Mouse (Mus musculus) hindbrain, postnatal 0 days (tissue): ENCODE measurements at regions not wholly inside any gene's neighbourhood (a gene's known extent, or its start where the extent isn't known, plus 50 kb on each side); places are given as distances from the start of the nearest gene placed in this dataset.

Experiments
- ATAC-seq: fragments of 200-750 bp; cut with Nextera tagmentation; 2 replicates; pipeline ENCODE4 v1.8.0; 2017; ENCODE audit warnings: mild to moderate bottlenecking, moderate TSS enrichment, moderate library complexity
- DNase-seq: peaks from one replicate; pipeline ENCODE4 v3.0.0-alpha.2; 2015; ENCODE audit warnings: low spot score
- H3K27ac ChIP-seq: fragments of 300-500 bp; sonication (generic); 2 replicates; pipeline ENCODE4 v1.5.1; 2014; ENCODE audit warnings: mild to moderate bottlenecking
- H3K27me3 ChIP-seq: fragments of 300-500 bp; sonication (generic); 2 replicates; pipeline ENCODE4 v1.6.1; 2014; ENCODE audit warnings: low read length, mixed read lengths; ENCODE audit not compliant: insufficient read depth
- H3K36me3 ChIP-seq: fragments of 300-500 bp; sonication (generic); 2 replicates; pipeline ENCODE4 v1.6.1; 2014; ENCODE audit warnings: low read length, mixed read lengths; ENCODE audit not compliant: insufficient read depth
- H3K4me1 ChIP-seq: fragments of 300-500 bp; sonication (generic); 2 replicates; pipeline ENCODE4 v1.6.1; 2014; ENCODE audit warnings: antibody characterized with exemption, low read length, mixed read lengths; ENCODE audit not compliant: insufficient read depth
- H3K4me2 ChIP-seq: fragments of 300-500 bp; sonication (generic); 2 replicates; pipeline ENCODE4 v1.6.1; 2014; ENCODE audit warnings: low read depth, mild to moderate bottlenecking, low read length, moderate library complexity, mixed read lengths
- H3K4me3 ChIP-seq: fragments of 300-500 bp; sonication (generic); 2 replicates; pipeline ENCODE4 v1.5.1; 2014; ENCODE audit warnings: low read length
- H3K9ac ChIP-seq: fragments of 300-500 bp; sonication (generic); replicated peaks from 2 replicates; pipeline ENCODE4 v1.6.1; 2014; ENCODE audit warnings: mild to moderate bottlenecking, low read length, moderate library complexity, mixed read lengths
- H3K9me3 ChIP-seq: fragments of 300-500 bp; sonication (generic); 2 replicates; pipeline ENCODE4 v1.6.1; 2016; ENCODE audit warnings: low read length, mixed read lengths
- CTCF ChIP-seq: IDR thresholded peaks from 2 replicates; pipeline ENCODE4 v1.5.1; 2016; ENCODE audit warnings: antibody characterized with exemption, control low read depth, low read depth
- WGBS: fragments of 180-500 bp; shearing (Covaris S2); extraction: QIAGEN DNeasy Blood & Tissue Kit; methylation state at CpG from one replicate; pipeline ENCODE4 v1.1.7; 2014; 5-methylcytosine and 5-hydroxymethylcytosine counted together

- Histone ChIP-seq H3K9me3 (no peaks in the 10 kb centered on the region), H3K36me3 (no peaks in the 10 kb centered on the region), H3K9ac (no peak overlapping the region), H3K4me1 (no peaks in the 10 kb centered on the region), H3K27ac (no peak overlapping the region), H3K4me3 (no peak overlapping the region), H3K4me2 (no peak overlapping the region), H3K27me3 (no peaks in the 10 kb centered on the region)
- DNase-seq (no peak), ATAC-seq (no peak)
- WGBS: 87% methylated on average over 10 of the region's 10 CpGs
- TF ChIP-seq CTCF: no peak
These were observed 146.1 kb downstream of the Pah start for GRCm38 (mm10) chr10:87667651-87668140.

GRCm38 (mm10) chr10:87674740-87675420 is 153.3 kb downstream of the Pah start:
- no peak overlapping the region for H3K9ac ChIP-seq
- no peaks in the 10 kb centered on the region for H3K4me1 ChIP-seq
- H3K27me3 ChIP-seq: no peaks in the 10 kb centered on the region
- H3K27ac ChIP-seq: no peak overlapping the region
- DNase-seq (no peak), ATAC-seq (no peak)
- H3K4me2 ChIP-seq: no peak overlapping the region
- no peak overlapping the region for H3K4me3 ChIP-seq
- no peak for TF ChIP-seq CTCF
- no peaks in the 10 kb centered on the region for H3K36me3 ChIP-seq
- H3K9me3 ChIP-seq: no peaks in the 10 kb centered on the region
- 78% methylated on average over 5 of the region's 5 CpGs for WGBS

- DNase-seq: peak; percentile 68
- ATAC-seq: no peak
- 63% methylated on average over 4 of the region's 4 CpGs for WGBS
These were observed 154.6 kb downstream of the Pah start for GRCm38 (mm10) chr10:87676041-87676672.

GRCm38 (mm10) chr10:87678984-87679383 is 157.4 kb downstream of the Pah start:
- Histone ChIP-seq H3K9ac (no peak overlapping the region), H3K4me1 (no peaks in the 10 kb centered on the region), H3K4me2 (no peak overlapping the region), H3K27ac (no peak overlapping the region), H3K9me3 (no peaks in the 10 kb centered on the region), H3K27me3 (no peaks in the 10 kb centered on the region), H3K4me3 (no peak overlapping the region), H3K36me3 (no peaks in the 10 kb centered on the region)
- DNase-seq (no peak), ATAC-seq (no peak)
- no peak for TF ChIP-seq CTCF

More at GRCm38 (mm10) chr10:87676041-87676672, 154.6 kb downstream of the Pah start:
- H3K4me2 ChIP-seq: no peak overlapping the region
- no peaks in the 10 kb centered on the region for H3K27me3 ChIP-seq
- H3K36me3 ChIP-seq: no peaks in the 10 kb centered on the region
- no peak overlapping the region for H3K27ac ChIP-seq
- no peaks in the 10 kb centered on the region for H3K4me1 ChIP-seq
- peak; percentile 63 for TF ChIP-seq CTCF
- no peaks in the 10 kb centered on the region for H3K9me3 ChIP-seq
- H3K4me3 ChIP-seq: no peak overlapping the region
- no peak overlapping the region for H3K9ac ChIP-seq

- H3K4me1 ChIP-seq: no peaks in the 10 kb centered on the region
- no peak for ATAC-seq
- no peak for TF ChIP-seq CTCF
- H3K36me3 ChIP-seq: no peaks in the 10 kb centered on the region
- no peak overlapping the region for H3K27ac ChIP-seq
- 41% methylated on average over 4 of the region's 4 CpGs for WGBS
- no peaks in the 10 kb centered on the region for H3K9me3 ChIP-seq
- no peak overlapping the region for H3K9ac ChIP-seq
- H3K4me3 ChIP-seq: no peak overlapping the region
- no peaks in the 10 kb centered on the region for H3K27me3 ChIP-seq
- H3K4me2 ChIP-seq: no peak overlapping the region
- DNase-seq: no peak
These were observed 164.7 kb downstream of the Pah start for GRCm38 (mm10) chr10:87686311-87686710.

- ATAC-seq (no peak), DNase-seq (no peak)
- Histone ChIP-seq H3K36me3 (no peaks in the 10 kb centered on the region), H3K27ac (no peak overlapping the region), H3K27me3 (no peaks in the 10 kb centered on the region), H3K4me1 (no peaks in the 10 kb centered on the region), H3K4me3 (no peak overlapping the region), H3K9me3 (no peaks in the 10 kb centered on the region), H3K9ac (no peak overlapping the region), H3K4me2 (no peak overlapping the region)
- 83% methylated on average over 2 of the region's 2 CpGs for WGBS
- no peak for TF ChIP-seq CTCF
These were observed 165.2 kb downstream of the Pah start for GRCm38 (mm10) chr10:87686785-87687184.

- Histone ChIP-seq H3K36me3 (no peaks in the 10 kb centered on the region), H3K9me3 (no peaks in the 10 kb centered on the region), H3K4me1 (no peaks in the 10 kb centered on the region), H3K4me2 (no peak overlapping the region), H3K27ac (no peak overlapping the region), H3K9ac (no peak overlapping the region), H3K4me3 (no peak overlapping the region), H3K27me3 (no peaks in the 10 kb centered on the region)
- TF ChIP-seq CTCF: no peak
- WGBS: 72% methylated on average over 2 of the region's 2 CpGs
- ATAC-seq (no peak), DNase-seq (no peak)
These were observed 166.2 kb downstream of the Pah start for GRCm38 (mm10) chr10:87687844-87688243.
